Mouse (Mus musculus) C2C12 (cell line): Measurements from ENCODE around the gene Mcf2l. TPM values are rescaled to one million over a fixed set of nuclear protein-coding genes. Genes with fewer than 3 reads are reported as not detected.

Source experiments
- H3K27me3 ChIP-seq: one replicate; pipeline ENCODE4 v1.6.1; 2011; ENCODE audit not compliant: control insufficient read depth, insufficient read depth, insufficient read length
- H3K36me3 ChIP-seq: one replicate; pipeline ENCODE4 v1.6.1; 2011; ENCODE audit not compliant: control insufficient read depth, insufficient read depth
- H3K4me3 ChIP-seq: one replicate; pipeline ENCODE4 v1.5.1; 2011; ENCODE audit warnings: mild to moderate bottlenecking, control low read depth; ENCODE audit not compliant: poor library complexity, insufficient read depth, severe bottlenecking
- H3K79me2 ChIP-seq: one replicate; pipeline ENCODE4 v1.6.1; 2011; ENCODE audit not compliant: control insufficient read depth, insufficient read depth
- H3K79me3 ChIP-seq: one replicate; pipeline ENCODE4 v1.6.1; 2011; ENCODE audit warnings: low read depth, control low read depth
- H3ac ChIP-seq: one replicate; pipeline ENCODE3; 2011; ENCODE audit warnings: low read depth; ENCODE audit not compliant: control insufficient read depth, insufficient read length
- CEBPB ChIP-seq: IDR thresholded peaks from one replicate; pipeline ENCODE4 v1.6.1; 2011; ENCODE audit warnings: low read depth, mild to moderate bottlenecking, control low read depth, moderate library complexity
- CTCF ChIP-seq: IDR thresholded peaks from one replicate; pipeline ENCODE4 v1.5.1; 2011; ENCODE audit not compliant: control insufficient read depth, insufficient read depth, insufficient read length
- FOSL1 ChIP-seq: IDR thresholded peaks from one replicate; pipeline ENCODE4 v1.8.0; 2011; ENCODE audit warnings: mild to moderate bottlenecking, low read length; ENCODE audit not compliant: poor library complexity, insufficient read depth, severe bottlenecking
- MAX ChIP-seq: IDR thresholded peaks from one replicate; pipeline ENCODE4 v1.6.1; 2011; ENCODE audit warnings: mild to moderate bottlenecking, control low read depth
- MYOD1 ChIP-seq: IDR thresholded peaks from one replicate; pipeline ENCODE4 v1.6.1; 2011; ENCODE audit warnings: low read depth; ENCODE audit not compliant: control insufficient read depth, insufficient read length
- MYOG ChIP-seq: IDR thresholded peaks from one replicate; pipeline ENCODE4 v1.6.1; 2011; ENCODE audit not compliant: control insufficient read depth, insufficient read length; ENCODE audit errors: extremely low read depth
- USF1 ChIP-seq: IDR thresholded peaks from one replicate; pipeline ENCODE4 v1.6.1; 2011; ENCODE audit warnings: low read depth, mild to moderate bottlenecking, control low read depth, moderate library complexity
- polyA plus RNA-seq: library from polyadenylated mRNA; unstranded; fragments of >200 nt; fragmentation: generic; extraction: Trizol; gene quantifications from one replicate; pipeline ENCODE4 v1.2.1, GENCODE M21; 2012; ENCODE audit warnings: missing spikeins

The Mcf2l gene
- polyA plus RNA-seq, 1 experiment = 1.5 TPM

- peaks cover 67% of the 10 kb centered on the region for H3K27me3 ChIP-seq
- no peak overlapping the region for H3ac ChIP-seq
- no peaks in the 10 kb centered on the region for H3K79me3 ChIP-seq
- TF ChIP-seq CTCF (peak; percentile 53), MYOG (no peak), FOSL1 (no peak), MYOD1 (no peak), USF1 (no peak)
- H3K36me3 ChIP-seq = no peaks in the 10 kb centered on the region
- H3K79me2 ChIP-seq = no peaks in the 10 kb centered on the region
- H3K4me3 ChIP-seq = no peak overlapping the region
Observed at GRCm38 (mm10) chr8:12896494-12897373, 23.1 kb downstream of the Mcf2l start.

GRCm38 (mm10) chr8:12897815-12898214, 24.2 kb downstream of the Mcf2l start:
- Histone ChIP-seq H3K36me3 (no peaks in the 10 kb centered on the region), H3ac (no peak overlapping the region), H3K79me2 (no peaks in the 10 kb centered on the region), H3K79me3 (no peaks in the 10 kb centered on the region), H3K4me3 (no peak overlapping the region), H3K27me3 (peaks cover 56% of the 10 kb centered on the region)
- TF ChIP-seq USF1 = no peak
- TF ChIP-seq CTCF = no peak
- TF ChIP-seq MAX = no peak
- no peak for TF ChIP-seq MYOD1
- TF ChIP-seq MYOG = no peak
- no peak for TF ChIP-seq CEBPB
- no peak for TF ChIP-seq FOSL1

- Histone ChIP-seq H3K27me3 (peaks cover 49% of the 10 kb centered on the region), H3K79me2 (no peaks in the 10 kb centered on the region), H3ac (no peak overlapping the region), H3K36me3 (no peaks in the 10 kb centered on the region), H3K4me3 (no peak overlapping the region), H3K79me3 (no peaks in the 10 kb centered on the region)
- TF ChIP-seq MYOD1 = no peak
- TF ChIP-seq MYOG = no peak
- no peak for TF ChIP-seq FOSL1
- TF ChIP-seq CEBPB = no peak
- TF ChIP-seq USF1 = no peak
- no peak for TF ChIP-seq MAX
- no peak for TF ChIP-seq CTCF
Observed at GRCm38 (mm10) chr8:12903790-12904415, 30.3 kb downstream of the Mcf2l start.

GRCm38 (mm10) chr8:12905122-12905521, 31.5 kb downstream of the Mcf2l start:
- no peaks in the 10 kb centered on the region for H3K36me3 ChIP-seq
- H3ac ChIP-seq = no peak overlapping the region
- no peak for TF ChIP-seq MAX
- TF ChIP-seq MYOG = no peak
- no peak for TF ChIP-seq CEBPB
- TF ChIP-seq FOSL1 = no peak
- no peak for TF ChIP-seq CTCF
- TF ChIP-seq MYOD1 = no peak
- no peak for TF ChIP-seq USF1
- no peaks in the 10 kb centered on the region for H3K79me2 ChIP-seq
- no peak overlapping the region for H3K4me3 ChIP-seq
- no peaks in the 10 kb centered on the region for H3K79me3 ChIP-seq
- H3K27me3 ChIP-seq = peaks cover 48% of the 10 kb centered on the region

DNA sequence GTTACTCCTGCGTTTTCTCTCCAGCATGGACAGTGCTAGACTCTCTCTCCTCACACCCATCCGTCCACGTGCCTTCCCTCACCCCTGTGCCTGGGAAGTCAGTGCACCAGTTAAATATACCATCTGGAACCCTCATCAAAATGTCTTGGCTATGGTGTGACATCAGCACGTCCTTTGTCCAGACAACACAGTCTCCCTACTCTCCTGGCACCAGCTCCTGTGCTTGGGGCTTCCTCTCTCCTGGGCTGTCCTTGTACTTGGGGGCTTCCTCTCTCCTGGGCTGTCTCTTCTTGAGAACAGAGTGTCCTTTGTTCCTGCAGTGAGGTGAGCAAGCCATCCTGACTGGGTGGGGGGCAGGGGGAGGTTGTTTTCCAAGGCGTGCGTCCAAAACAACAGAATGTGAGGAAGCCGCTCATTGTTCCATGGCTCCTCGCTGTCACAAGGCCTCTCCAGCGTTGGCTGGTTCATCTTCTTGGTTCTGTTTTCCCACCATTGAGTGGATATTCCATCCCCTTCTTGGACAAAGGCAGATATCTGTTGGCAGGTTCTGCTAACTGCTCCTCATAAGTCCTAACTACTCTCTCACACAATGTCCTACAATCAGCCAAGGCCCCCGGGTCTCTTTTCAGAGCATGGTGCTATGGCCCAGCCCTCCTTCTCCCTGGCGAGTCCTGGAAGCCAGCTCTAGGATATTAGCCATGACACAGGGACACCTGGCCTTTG, 32.2 kb downstream of the Mcf2l start:
- Histone ChIP-seq H3ac (no peak overlapping the region), H3K4me3 (no peak overlapping the region), H3K36me3 (no peaks in the 10 kb centered on the region), H3K27me3 (peaks cover 46% of the 10 kb centered on the region), H3K79me3 (no peaks in the 10 kb centered on the region), H3K79me2 (no peaks in the 10 kb centered on the region)
- no peak for TF ChIP-seq CEBPB
- TF ChIP-seq FOSL1 = no peak
- no peak for TF ChIP-seq MAX
- no peak for TF ChIP-seq MYOG
- no peak for TF ChIP-seq CTCF
- no peak for TF ChIP-seq MYOD1
- TF ChIP-seq USF1 = no peak
